Mouse (Mus musculus) thymus, postnatal 14 days (tissue): ENCODE measurements around the gene Ralgps1.

ENCODE experiments used
- DNase-seq: peaks from one replicate; pipeline ENCODE4 v3.0.0; 2021

Ralgps1 gene

GRCm38 (mm10) chr2:33370777-33371647 is at the start of gene Ralgps1:
Ralgps1 (minus strand) TSS chr2:33371486.
- peak; percentile 96 for DNase-seq

- no peak for DNase-seq
These were observed 46.2 kb upstream of the Ralgps1 start for GRCm38 (mm10) chr2:33417454-33417853.

GRCm38 (mm10) chr2:33414019-33414418 is 42.7 kb upstream of the Ralgps1 start:
- no peak for DNase-seq

DNA sequence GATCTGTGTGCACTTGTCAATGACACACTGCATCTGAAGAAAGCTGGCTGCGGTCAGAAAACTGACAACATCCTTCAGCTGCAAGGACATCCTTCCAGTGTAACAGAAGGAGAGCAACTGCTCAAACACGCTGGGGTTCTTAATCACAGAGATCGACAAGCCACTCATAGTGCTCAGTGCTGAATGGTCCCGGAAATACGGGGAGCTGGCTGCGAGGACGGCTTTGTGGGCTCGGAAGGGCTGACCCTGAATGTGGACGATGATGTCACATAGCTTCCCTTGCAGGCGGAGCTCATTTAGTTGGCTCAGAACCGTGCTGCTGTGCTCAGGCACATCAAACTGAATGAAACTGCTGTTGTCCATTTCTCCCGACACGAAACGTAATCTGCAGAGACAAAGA is 40.8 kb upstream of the Ralgps1 start:
- DNase-seq = no peak

- DNase-seq = peak; percentile 61
These were observed 32.3 kb upstream of the Ralgps1 start for GRCm38 (mm10) chr2:33403511-33404003.

DNA sequence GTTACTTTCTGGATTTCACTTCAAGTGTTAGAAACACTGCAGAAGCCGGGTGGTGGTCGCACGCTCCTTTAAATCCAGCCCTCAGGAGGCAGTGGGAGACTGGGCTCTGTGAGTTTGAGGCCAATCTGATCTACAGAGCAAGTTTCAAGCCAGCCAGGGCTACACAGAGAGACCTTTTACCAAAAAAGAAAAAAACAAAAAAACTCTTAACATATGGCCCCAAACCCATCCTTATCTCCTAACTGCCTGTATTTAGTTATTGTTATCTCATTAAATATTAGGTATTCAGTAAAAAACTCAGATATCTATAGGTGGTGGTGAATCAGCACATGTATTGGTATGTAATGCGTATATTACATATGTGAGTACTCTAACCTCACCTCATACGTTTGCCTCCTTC is 31.4 kb upstream of the Ralgps1 start:
- no peak for DNase-seq

- DNase-seq = peak; percentile 70
These were observed 30.9 kb upstream of the Ralgps1 start for GRCm38 (mm10) chr2:33402236-33402635.

DNA sequence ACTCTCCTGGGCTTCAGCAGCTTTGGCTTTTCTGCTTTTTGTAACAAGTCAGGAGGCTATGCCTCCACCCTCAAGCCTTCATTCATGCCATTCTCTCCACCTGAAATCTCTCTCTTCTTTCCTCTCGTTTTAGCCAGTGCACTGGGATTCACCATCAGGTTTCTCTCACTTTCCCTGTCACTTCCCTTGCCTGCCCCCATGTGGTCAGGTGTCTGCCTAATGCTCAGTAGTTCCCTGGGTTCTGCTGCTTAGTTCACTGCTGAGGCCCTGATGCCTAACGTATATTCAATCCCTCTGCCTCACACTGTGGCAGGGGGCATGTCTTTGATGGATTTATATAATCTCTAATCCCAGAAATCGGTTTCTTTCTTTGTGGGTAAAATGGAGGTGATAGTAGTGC is 29.9 kb upstream of the Ralgps1 start:
- DNase-seq = peak; percentile 49

GRCm38 (mm10) chr2:33400541-33400940 is 29.3 kb upstream of the Ralgps1 start:
- DNase-seq = no peak

DNA sequence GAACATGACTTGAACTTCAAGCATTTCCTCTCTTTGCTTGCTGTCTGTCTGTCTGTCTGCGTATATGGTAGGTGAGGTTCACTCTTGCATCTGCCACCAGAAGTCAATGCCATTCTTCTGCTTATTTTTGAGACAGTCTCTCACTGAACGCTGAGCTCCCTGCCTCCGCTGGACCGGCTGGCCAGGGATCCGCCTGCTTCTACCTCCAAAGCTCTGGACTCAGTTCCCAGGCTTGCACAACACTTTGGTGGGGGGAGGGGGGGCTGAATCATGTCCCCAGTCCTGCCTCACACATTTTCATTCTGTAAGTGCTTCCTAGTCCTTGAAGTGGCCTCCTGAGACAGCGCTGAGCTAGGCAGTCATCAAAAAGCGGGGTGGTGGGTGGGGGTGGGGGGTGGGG is 27.8 kb upstream of the Ralgps1 start:
- no peak for DNase-seq

DNA sequence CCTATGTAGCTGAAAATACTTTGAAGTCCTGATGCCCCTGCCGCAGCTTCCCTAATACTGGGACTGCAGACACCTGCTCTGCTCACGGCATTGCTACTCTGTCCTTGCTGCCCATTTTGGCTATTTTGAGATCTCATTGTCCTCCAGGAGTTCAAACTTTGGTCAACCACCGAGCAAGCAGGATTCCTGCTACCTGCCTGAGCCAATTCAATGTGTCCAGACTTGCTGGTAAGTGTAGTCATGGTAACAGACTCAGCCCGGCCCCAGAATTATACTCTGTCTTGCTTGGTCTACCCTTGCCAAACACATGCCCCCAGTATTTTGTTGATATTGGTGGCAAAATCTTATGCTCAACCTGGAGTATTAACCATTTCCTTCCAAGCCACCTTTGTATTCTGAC is 25.8 kb upstream of the Ralgps1 start:
- no peak for DNase-seq

DNA sequence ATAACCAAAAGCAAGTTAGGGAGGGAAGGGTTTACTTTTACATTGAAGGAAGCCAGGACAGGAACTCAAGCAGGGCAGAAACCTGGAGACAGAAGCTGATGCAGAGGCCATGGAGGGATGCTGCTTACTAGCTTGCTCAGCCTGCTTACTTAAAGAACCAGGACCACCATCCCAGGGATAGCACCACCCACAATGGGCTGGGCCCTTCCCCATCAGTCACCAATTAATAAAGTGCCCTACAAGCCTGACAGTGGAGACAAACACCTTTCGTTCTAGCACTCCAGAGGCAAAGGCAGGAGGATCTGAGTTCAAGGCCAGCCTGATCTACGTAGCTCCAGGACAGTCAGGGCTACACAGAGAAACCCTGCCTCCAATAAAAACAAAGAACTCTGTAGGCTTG is 23.8 kb upstream of the Ralgps1 start:
- DNase-seq = no peak

DNA sequence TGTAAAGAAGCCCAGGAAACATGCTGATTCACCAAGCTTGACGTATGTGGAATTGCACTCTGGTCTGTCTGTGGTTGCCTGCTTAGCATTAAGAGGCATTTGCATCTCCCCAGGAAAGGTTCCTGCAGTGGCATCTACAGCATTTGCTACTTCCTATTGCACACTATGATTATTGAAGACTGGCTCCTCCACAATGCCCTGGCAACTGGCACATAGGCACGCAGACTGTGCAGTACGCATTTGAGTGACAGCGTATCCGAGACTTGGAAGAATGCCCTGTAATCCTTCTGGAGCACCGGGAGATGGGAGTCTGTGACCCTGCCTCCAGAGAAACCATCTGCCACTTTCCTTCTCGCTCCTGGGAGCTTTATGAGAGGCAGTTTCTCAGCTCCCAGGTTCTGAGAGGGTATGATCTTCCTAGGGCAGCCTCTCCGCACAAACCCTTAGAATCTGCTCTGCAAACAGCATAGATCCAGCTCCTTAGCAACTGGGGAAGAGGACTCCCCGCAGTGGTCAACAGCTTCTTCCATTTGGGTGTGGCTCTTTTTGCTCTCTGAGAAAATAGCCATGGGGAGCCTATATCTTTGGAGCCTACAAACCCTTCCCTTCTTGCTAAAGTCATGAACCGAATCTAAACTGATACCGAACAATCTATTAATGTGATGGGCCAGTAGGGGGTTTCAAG is 22.8 kb upstream of the Ralgps1 start:
- no peak for DNase-seq

DNA sequence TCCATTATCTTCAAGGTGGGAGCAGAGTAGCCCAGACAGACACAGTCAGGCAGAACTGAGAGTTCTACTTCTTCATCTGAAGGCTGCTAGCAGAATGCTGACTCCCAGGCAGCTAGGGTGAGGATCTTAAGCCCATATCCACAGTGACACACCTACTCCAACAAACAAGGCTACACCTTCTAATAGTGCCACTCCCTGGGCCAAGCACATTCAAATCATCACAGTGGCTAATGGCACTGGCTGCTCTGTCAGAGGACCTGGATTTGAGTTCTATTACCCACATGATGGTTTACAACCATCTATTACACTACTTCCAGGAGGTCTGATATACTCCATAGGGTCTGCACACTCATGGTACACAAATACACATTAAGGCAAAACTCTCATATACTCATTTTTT is 21.7 kb upstream of the Ralgps1 start:
- no peak for DNase-seq

DNA sequence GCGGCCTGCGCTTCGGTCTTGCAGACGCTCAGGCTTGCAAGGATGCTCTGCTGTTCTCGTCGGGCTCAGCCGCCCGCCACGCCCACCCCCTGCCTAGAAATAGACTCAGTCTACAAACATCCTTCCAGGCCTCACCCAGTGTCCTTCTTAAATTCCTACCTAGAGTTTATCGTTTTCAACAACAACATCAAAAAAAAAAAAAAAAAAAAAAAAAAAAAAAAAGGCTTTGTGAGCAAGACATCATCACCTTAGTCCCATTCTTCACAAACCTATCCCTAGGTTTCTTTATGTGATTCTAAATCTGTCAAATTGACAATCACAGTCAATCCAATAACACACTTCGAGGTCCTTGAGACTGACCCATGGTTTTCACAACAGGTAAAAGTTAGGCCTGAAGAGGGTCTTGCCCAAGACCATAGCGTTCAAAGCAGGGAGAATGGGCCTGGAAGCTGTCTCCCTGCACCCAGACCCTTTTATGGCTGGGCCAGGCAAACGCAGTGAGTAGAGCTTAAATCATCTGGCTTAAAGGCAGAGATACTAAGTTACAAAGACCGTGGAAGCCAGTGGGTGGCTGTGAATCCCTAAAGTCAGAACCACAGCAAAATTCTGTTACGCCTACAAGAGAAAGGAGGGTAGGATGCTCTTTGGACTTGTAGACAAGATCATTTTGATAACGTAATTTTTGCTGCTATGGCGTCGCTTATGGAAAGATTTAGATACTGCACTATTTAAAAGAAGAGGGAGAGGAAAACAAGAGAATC is 542 bp upstream of the Ralgps1 start:
- DNase-seq = no peak

- no peak for DNase-seq
These were observed 960 bp downstream of the Ralgps1 start for GRCm38 (mm10) chr2:33370276-33370776.

DNA sequence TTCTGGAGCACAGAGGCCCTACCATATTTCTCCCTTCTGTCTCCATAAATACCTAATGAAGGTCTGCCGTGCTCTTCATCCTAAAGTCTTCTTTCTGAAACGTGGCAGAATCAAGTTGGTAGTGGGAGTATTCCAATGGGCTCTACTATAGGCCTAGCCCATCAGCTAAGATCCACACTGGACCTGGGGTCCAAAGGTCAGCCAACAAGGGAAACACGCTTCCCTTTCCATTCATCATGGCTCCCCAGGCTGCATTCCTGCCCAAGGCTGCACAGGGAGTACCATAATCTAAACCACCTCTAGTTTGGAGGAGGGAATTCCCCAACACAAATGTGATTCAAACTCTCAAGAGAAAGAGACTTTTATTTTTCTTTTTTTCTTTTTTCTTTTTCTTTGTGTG is 1.8 kb downstream of the Ralgps1 start:
- no peak for DNase-seq

DNA sequence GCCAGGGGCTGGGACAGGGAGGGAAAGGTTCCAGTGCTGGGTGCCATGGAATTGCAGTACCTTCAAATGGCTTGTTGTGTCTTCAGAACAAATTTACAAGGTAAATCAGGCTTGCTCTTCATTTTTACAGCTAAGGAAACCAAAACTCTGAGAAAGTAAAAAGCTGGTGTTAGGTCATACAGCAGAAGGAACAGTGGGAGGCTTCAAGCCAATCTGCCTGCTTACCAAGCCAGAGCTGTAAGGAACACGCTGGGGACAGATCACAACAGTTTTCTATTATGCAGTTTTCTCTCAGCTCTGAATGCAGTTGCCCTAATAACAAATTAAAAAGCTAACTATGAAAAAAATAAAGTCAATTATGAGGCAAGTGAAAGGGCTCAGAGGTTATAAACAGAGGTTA is 2.8 kb downstream of the Ralgps1 start:
- no peak for DNase-seq

- DNase-seq = no peak
These were observed 5.4 kb downstream of the Ralgps1 start for GRCm38 (mm10) chr2:33365703-33366471.

DNA sequence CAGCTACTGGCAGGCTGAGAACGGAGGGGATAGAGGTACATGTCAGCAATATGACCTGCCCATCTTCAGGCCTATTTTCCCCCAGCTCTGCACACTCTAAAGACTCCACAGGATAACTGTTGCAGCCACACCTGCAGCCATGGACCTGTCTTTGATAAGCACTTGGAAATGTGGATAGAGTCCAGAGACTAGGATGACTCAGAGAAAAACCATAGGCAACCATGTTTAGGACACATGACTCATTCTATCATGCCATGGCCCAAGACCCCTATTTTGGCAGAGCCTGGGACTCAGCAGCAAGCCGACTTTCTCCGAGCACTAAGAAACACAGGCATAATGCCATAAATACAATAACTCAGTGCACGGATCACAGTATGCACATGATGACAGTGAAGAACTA is 6.6 kb downstream of the Ralgps1 start:
- DNase-seq = no peak

DNA sequence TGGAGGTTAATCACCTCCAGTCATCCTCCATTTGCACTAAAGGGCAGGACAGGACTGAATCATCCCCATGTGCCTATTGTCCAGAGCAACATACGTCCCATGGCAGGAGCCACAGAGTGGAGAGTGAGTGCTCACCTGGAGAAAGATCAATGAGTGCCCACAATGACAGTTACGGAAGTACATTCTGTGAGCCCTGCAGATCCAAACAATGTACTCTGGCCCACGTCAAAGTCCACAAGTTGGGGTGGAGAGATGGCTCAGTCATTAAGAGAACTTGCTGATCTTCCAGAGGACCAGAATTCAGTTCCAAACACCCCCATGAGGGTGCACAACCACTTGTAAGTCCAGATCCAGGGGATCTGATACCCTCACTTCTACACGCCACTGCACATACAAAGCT is 7.4 kb downstream of the Ralgps1 start:
- no peak for DNase-seq

GRCm38 (mm10) chr2:33361139-33361716 is 10.1 kb downstream of the Ralgps1 start:
- no peak for DNase-seq
